Mouse (Mus musculus): ENCODE data around the gene Ptger4. TPM values are rescaled to one million over a fixed set of nuclear protein-coding genes. Genes with fewer than 3 reads are reported as not detected.
A peak's percentile ranks its signal among the peaks of the same experiment; 100 is the strongest.

The Ptger4 gene
- polyA plus RNA-seq (2015; fragmentation: Nextera tagmentation; extraction: Ambion mirVana): 1.5 and 1.6 TPM in 2 replicates

DNA sequence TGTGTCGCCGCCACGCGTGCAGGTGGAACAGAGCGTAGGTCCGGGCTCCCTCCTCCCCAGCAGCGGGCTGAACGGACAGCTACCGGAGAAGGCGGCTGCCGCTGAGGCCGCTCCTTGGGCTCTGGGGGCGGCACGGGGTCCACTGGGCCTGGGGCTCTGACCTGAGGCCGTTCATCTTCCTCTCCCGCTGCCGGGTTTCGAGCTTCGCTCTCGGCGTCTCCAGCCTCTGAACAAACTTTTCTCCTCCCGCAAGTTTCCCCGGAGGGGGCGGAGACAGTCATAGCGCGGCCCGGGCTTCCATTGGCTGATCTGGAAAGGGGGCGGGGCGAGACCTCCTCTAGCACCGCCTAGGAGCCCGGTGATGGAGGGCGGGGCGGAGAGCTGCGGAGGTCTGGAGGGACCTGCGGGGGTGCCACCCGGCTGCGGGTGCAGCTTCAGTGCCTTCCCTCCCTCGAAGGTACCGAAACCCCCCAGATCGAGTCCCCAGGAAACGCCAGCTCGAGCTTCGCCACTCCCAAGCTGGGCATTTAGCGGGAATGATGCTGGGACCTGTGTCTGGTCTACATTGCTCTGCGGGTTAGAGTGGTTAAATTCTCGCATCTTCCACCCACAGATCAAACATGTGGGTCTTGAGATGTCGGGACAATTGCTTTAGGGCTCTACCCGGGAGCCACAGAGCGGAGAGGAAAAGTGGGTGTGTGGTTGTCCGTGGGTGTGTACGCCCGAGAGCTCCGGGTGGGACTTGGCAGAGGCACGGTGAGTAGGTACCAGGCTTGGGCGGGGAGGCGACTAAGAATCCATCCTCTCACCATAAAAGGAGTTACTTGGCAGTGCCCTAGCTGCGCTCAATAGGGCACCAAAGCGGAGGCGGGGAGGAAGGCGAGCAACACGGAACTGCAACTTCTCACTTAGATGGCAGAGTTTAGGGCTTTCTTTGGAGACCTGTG, at the start of gene Ptger4:
Ptger4 (minus strand) TSS at position 229 of the 947 bp plus-strand sequence.
- Histone ChIP-seq H3K4me3 (replicated peaks) (peak within 1 kb of the TSS; percentile 78), H3K36me3 (replicated peaks) (no peaks in the 10 kb centered on the region), H3K4me1 (replicated peaks) (peaks cover 53% of the 10 kb centered on the region), H3K27ac (replicated peaks) (peak within 1 kb of the TSS; percentile 55; the same call in 1 of the 2 replicates), H3K4me2 (peak within 1 kb of the TSS; percentile 100), H3K9me3 (replicated peaks) (no peaks in the 10 kb centered on the region), H3K9ac (peak within 1 kb of the TSS; percentile 70), H3K27me3 (peaks cover 44% of the 10 kb centered on the region)
- WGBS (ENCODE audit: insufficient replicate concordance): under 1% methylated on average over 60 of the region's 61 CpGs
- ATAC-seq (ENCODE audit: insufficient read depth): peak; percentile 94

DNA sequence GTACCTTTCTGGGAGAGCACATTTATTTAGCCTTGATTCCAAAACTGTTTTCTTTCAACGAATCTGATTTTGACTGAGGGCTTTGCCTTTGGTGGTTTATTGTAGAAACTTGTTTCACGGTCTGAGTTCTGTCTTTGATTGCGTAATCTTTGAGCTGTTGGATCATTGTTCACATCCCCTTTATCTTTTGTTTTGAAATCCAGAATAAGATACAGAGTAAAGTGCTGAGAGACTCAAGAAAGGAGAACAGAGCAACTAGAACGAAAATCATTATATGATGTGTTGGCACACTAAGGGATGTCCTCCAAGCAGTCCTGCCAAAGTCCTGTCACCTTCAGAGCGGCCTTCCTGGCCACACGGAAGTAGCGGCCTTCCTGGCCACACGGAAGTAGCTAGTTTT, 44.4 kb upstream of the Ptger4 start:
- Histone ChIP-seq H3K27me3 (no peaks in the 10 kb centered on the region), H3K4me1 (replicated peaks) (no peaks in the 10 kb centered on the region), H3K9me3 (replicated peaks) (no peaks in the 10 kb centered on the region), H3K4me2 (no peak overlapping the region), H3K4me3 (replicated peaks) (no peak overlapping the region), H3K36me3 (replicated peaks) (no peaks in the 10 kb centered on the region), H3K27ac (replicated peaks) (no peak overlapping the region), H3K9ac (no peak overlapping the region)
- no peak for ATAC-seq (ENCODE audit: insufficient read depth)
- WGBS (ENCODE audit: insufficient replicate concordance): 63% methylated on average over 8 of the region's 8 CpGs

DNA sequence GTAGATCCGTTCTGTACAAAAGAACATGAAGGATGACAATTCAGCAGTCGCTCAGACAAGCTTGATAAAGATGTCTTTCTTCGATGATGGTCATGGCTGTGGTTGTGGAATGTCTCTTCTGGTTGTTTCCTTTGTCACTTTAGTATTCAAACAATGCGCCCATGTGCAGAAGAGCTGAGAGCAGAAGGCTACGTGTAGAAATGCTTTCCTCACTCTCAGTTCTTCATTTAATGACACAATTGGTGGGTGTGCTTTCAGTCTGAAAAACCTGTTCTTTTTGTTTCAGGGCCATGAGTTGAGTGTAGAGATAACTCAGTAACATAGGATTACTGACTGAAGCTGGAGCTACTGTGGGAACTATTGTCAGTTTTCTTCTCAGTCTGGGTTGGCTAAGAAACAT, 43.1 kb upstream of the Ptger4 start:
- H3K4me3 ChIP-seq (replicated peaks): no peak overlapping the region
- H3K27ac ChIP-seq (replicated peaks): no peak overlapping the region

DNA sequence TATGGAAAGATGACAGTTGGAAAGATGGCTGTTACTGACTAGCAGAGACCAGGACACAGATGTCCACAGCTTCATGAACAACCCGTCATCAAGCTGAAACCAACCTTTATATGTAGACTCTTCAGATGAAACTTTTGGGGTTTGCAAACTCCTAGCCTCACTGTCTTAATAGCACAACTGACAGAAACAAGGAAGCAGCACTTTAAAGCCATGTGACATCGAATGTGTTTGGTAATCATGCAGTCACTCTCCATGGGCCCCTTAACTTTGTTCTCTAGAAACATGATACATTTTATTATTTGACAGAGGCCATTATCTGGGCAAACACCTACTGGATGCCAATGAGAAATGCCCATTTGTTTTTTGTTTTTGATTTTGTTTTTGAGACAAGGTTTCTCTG, 37.3 kb upstream of the Ptger4 start:
- ATAC-seq (ENCODE audit: insufficient read depth): no peak
- Histone ChIP-seq H3K4me2 (no peak overlapping the region), H3K27me3 (no peaks in the 10 kb centered on the region), H3K9ac (no peak overlapping the region), H3K4me3 (replicated peaks) (no peak overlapping the region), H3K36me3 (replicated peaks) (no peaks in the 10 kb centered on the region), H3K9me3 (replicated peaks) (no peaks in the 10 kb centered on the region), H3K4me1 (replicated peaks) (no peaks in the 10 kb centered on the region), H3K27ac (replicated peaks) (no peak overlapping the region)
- WGBS (ENCODE audit: insufficient replicate concordance): 67% methylated on average over 2 of the region's 2 CpGs

More for the DNA sequence above, 43.1 kb upstream of the Ptger4 start:
- 61% methylated on average over 5 of the region's 5 CpGs for WGBS (ENCODE audit: insufficient replicate concordance)
- no peaks in the 10 kb centered on the region for H3K27me3 ChIP-seq
- no peak overlapping the region for H3K4me2 ChIP-seq
- H3K4me1 ChIP-seq (replicated peaks): no peaks in the 10 kb centered on the region
- H3K9ac ChIP-seq: no peak overlapping the region
- no peaks in the 10 kb centered on the region for H3K36me3 ChIP-seq (replicated peaks)
- H3K9me3 ChIP-seq (replicated peaks): no peaks in the 10 kb centered on the region
- ATAC-seq (ENCODE audit: insufficient read depth): no peak

DNA sequence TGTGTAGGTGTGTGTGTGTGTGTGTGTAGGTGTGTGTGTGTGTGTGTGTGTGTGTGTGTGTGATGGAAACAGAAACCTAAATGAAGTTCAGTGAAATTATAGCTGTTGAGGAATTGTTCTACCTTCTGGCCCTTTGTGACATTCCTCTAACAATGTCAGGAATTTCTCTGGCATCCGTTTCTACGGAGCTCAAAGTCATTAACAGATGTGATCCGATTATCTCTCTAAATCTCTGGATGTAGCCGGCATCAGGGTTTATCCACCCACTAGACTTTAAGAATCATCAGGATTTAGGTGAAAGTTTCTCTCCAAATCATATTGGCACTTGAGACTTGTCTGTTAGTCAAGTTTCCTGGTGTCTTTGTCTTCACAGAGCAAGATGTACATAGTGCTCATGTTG, 35.8 kb upstream of the Ptger4 start:
- no peaks in the 10 kb centered on the region for H3K9me3 ChIP-seq (replicated peaks)
- no peak overlapping the region for H3K27ac ChIP-seq (replicated peaks)
- ATAC-seq (ENCODE audit: insufficient read depth): no peak

DNA sequence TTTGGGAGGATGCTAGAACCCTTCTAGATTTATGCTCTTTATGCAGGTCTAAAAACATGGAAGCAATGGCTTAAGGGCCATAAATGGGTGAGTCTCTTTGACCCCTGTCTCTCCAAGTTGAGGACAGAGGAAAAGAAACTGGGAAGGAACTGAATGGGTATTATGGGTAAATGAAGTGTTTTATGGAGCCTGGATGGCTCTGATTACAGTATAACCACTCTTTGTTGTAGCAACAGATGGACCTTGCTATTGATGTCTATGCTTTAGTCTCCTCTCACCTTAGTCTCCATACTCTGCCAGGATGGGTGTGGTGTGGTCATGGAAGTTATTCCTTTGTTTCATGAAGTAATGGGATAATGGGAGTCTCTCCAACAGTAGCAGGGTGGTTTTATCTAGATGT, 34.5 kb upstream of the Ptger4 start:
- Histone ChIP-seq H3K36me3 (replicated peaks) (no peaks in the 10 kb centered on the region), H3K9ac (no peak overlapping the region), H3K4me1 (replicated peaks) (no peaks in the 10 kb centered on the region), H3K27ac (replicated peaks) (no peak overlapping the region), H3K9me3 (replicated peaks) (no peaks in the 10 kb centered on the region), H3K4me3 (replicated peaks) (no peak overlapping the region), H3K27me3 (no peaks in the 10 kb centered on the region), H3K4me2 (no peak overlapping the region)
- ATAC-seq (ENCODE audit: insufficient read depth): no peak

More for the DNA sequence above, 35.8 kb upstream of the Ptger4 start:
- Histone ChIP-seq H3K4me1 (replicated peaks) (no peaks in the 10 kb centered on the region), H3K4me3 (replicated peaks) (no peak overlapping the region), H3K36me3 (replicated peaks) (no peaks in the 10 kb centered on the region), H3K9ac (no peak overlapping the region), H3K27me3 (no peaks in the 10 kb centered on the region), H3K4me2 (no peak overlapping the region)
- WGBS (ENCODE audit: insufficient replicate concordance): 69% methylated on average over 4 of the region's 4 CpGs

DNA sequence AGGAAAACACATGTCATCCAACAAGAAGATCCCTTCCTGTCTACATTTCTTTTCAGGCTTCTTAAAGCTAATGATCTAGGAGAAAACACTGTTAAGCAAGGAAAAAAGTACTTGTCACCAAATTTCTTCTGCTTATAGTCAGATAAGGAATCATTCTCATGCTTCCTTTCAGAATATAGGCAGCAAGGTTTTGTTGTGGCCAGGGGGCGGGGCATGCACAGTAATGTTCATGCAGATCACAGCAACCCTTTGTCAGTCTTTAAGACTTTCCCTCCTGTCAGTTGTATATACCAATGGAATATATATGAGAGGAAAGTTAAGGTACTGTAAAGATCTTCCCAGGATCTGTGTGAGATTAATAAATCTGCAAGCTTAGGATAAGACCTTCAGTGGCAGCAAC, 30.0 kb upstream of the Ptger4 start:
- H3K27me3 ChIP-seq: no peaks in the 10 kb centered on the region
- H3K9ac ChIP-seq: no peak overlapping the region
- H3K27ac ChIP-seq (replicated peaks): no peak overlapping the region
- 66% methylated on average over 1 of the region's 1 CpGs for WGBS (ENCODE audit: insufficient replicate concordance)
- no peaks in the 10 kb centered on the region for H3K9me3 ChIP-seq (replicated peaks)
- H3K36me3 ChIP-seq (replicated peaks): no peaks in the 10 kb centered on the region
- no peak overlapping the region for H3K4me2 ChIP-seq
- no peak overlapping the region for H3K4me3 ChIP-seq (replicated peaks)
- H3K4me1 ChIP-seq (replicated peaks): no peaks in the 10 kb centered on the region
- ATAC-seq (ENCODE audit: insufficient read depth): no peak

DNA sequence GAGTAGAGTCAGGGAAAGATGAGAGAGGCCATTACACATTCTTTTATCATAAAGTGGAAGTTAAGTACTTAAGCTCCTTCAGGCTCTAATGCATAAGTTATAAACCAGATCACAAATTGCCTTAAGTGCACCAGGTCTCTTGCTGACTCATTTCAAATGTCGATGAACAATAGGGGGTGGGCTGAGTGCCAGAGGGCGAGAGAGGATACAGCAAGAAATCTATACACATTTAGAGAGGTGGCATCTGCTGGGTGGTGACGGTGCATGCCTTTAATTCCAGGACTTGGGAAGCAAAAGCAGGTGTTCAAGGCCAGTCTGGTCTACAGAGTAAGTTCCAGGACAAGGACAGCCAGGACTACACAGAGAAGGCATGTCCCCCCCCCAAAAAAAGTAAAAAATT, 22.1 kb upstream of the Ptger4 start:
- ATAC-seq (ENCODE audit: insufficient read depth): no peak
- H3K27ac ChIP-seq (replicated peaks): no peak overlapping the region
- H3K9ac ChIP-seq: no peak overlapping the region
- no peaks in the 10 kb centered on the region for H3K36me3 ChIP-seq (replicated peaks)
- H3K4me2 ChIP-seq: no peak overlapping the region
- H3K9me3 ChIP-seq (replicated peaks): no peaks in the 10 kb centered on the region
- peaks cover 2% of the 10 kb centered on the region; the same call in 1 of the 2 replicates for H3K4me1 ChIP-seq (replicated peaks)
- no peaks in the 10 kb centered on the region for H3K27me3 ChIP-seq
- no peak overlapping the region for H3K4me3 ChIP-seq (replicated peaks)
- 62% methylated on average over 3 of the region's 3 CpGs for WGBS (ENCODE audit: insufficient replicate concordance)

DNA sequence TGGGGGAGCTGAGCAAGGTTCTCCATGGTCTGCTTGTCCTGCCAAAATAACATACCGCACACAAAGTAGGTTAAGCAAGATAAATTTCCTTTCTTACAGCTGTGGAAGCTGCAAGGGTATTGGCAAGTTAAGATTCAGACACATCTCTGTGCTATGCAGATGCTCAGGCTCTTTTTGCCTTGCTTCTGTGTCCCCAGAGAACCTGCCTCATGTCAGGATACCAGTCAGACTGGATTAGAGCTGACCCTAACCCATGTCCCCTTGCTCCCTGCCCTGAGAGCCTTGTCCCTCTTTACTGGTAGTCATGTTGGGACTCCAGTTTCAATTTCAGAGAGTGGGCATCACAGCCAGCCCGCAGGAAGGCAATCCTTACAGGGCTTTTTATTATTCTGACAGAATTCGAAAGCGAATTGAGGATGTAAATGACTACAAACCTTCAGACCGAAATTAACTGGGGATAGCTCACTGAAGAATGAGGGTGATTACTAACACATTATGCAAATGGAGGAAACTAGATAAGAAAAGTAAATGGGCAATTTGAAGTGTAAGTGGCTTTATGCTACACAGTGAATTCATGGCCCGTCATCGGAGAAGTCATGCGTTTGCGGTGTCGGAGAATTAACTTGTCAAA, 19.0 kb upstream of the Ptger4 start:
- Histone ChIP-seq H3K4me2 (no peak overlapping the region; the same call in 1 of the 2 replicates), H3K36me3 (replicated peaks) (no peaks in the 10 kb centered on the region), H3K27me3 (no peaks in the 10 kb centered on the region), H3K4me1 (replicated peaks) (peaks cover 8% of the 10 kb centered on the region; the same call in 1 of the 2 replicates), H3K9me3 (replicated peaks) (no peaks in the 10 kb centered on the region), H3K9ac (no peak overlapping the region), H3K27ac (replicated peaks) (no peak overlapping the region), H3K4me3 (replicated peaks) (no peak overlapping the region)
- 62% methylated on average over 10 of the region's 10 CpGs for WGBS (ENCODE audit: insufficient replicate concordance)
- ATAC-seq (ENCODE audit: insufficient read depth): no peak

DNA sequence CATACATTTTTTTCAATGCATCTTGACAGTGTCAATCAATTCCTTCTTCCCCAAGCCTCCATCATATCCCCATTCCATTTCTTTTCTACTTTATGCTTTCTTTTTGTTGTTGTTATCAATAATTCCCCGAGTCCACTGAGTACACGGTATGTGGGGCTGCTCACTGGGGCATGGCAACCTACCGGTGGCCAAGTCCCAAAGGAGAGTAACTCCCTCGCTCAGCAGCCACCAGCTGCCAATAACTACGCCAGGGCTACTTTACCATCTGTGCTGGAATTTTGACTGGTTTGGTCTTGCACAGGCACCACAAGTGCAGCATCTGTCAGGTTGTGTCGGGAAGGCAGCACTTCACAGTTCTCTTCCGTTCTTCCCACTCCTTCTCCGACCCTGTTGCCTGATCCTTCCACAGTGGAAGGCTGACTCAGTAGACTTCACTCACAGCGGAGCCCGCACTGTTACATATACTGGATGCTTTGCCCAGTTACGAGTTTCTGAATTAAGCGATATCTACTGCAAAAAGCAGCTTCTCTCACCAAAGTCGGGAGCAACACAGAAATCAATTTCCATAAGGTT, 18.2 kb upstream of the Ptger4 start:
- no peaks in the 10 kb centered on the region for H3K9me3 ChIP-seq (replicated peaks)
- no peak for ATAC-seq (ENCODE audit: insufficient read depth)
- no peak overlapping the region for H3K4me3 ChIP-seq (replicated peaks)
- no peak overlapping the region for H3K9ac ChIP-seq
- no peaks in the 10 kb centered on the region for H3K27me3 ChIP-seq
- 79% methylated on average over 13 of the region's 13 CpGs for WGBS (ENCODE audit: insufficient replicate concordance)
- H3K4me2 ChIP-seq: no peak overlapping the region
- H3K4me1 ChIP-seq (replicated peaks): peaks cover 8% of the 10 kb centered on the region; the same call in 1 of the 2 replicates
- no peak overlapping the region for H3K27ac ChIP-seq (replicated peaks)
- no peaks in the 10 kb centered on the region for H3K36me3 ChIP-seq (replicated peaks)

DNA sequence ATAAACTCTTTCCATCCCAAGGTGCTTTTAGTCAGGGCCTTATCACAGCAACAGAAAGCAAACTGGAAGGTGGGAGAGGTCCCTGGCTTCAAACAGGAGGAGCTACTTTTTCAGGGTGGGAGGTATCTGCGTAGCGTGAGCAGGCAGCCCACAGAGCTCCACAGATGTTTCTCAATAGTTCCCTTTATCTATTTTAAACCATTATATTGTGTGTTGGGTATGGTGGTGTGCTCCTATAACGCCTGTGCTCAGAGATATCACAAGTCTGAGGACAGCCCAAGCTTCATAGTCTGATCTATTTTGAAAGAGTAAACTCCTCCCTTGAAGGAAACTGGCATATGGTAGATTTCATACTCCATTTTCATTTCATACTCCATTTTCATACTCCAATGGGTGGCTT, 17.0 kb upstream of the Ptger4 start:
- Histone ChIP-seq H3K36me3 (replicated peaks) (no peaks in the 10 kb centered on the region), H3K27ac (replicated peaks) (peak overlapping the region; percentile 55), H3K27me3 (no peaks in the 10 kb centered on the region), H3K4me2 (0 out of 2 replicates have a peak overlapping the region, but pooled peaks have one; percentile 1), H3K4me3 (replicated peaks) (no peak overlapping the region), H3K9ac (no peak overlapping the region), H3K9me3 (replicated peaks) (no peaks in the 10 kb centered on the region), H3K4me1 (replicated peaks) (peaks cover 8% of the 10 kb centered on the region; the same call in 1 of the 2 replicates)
- peak; percentile 94 for ATAC-seq (ENCODE audit: insufficient read depth)
- WGBS (ENCODE audit: insufficient replicate concordance): 19% methylated on average over 3 of the region's 3 CpGs

All from liver, embryonic 15.5 days (tissue).